Mouse (Mus musculus) midbrain, embryonic 12.5 days (tissue): Measurements from ENCODE around the gene Gata2. TPM values are rescaled to one million over a fixed set of nuclear protein-coding genes. Genes with fewer than 3 reads are reported as not detected.
A peak's percentile ranks its signal among the peaks of the same experiment; 100 is the strongest.

Experiments
- ATAC-seq: fragments of 200-750 bp; cut with Nextera tagmentation; 2 replicates; pipeline ENCODE4 v1.8.0; 2017; ENCODE audit warnings: low read depth, moderate TSS enrichment, moderate library complexity; ENCODE audit not compliant: low FRiP score
- H3K27ac ChIP-seq: fragments of 300-500 bp; sonication (generic); replicated peaks from 2 replicates; pipeline ENCODE4 v1.5.1; 2016; ENCODE audit warnings: mild to moderate bottlenecking
- H3K27me3 ChIP-seq: fragments of 300-500 bp; sonication (generic); 2 replicates; pipeline ENCODE4 v1.6.1; 2016; ENCODE audit warnings: mild to moderate bottlenecking
- H3K36me3 ChIP-seq: fragments of 300-500 bp; sonication (generic); 2 replicates; pipeline ENCODE4 v1.6.1; 2016
- H3K4me1 ChIP-seq: fragments of 300-500 bp; sonication (generic); 2 replicates; pipeline ENCODE4 v1.6.1; 2016
- H3K4me2 ChIP-seq: fragments of 300-500 bp; sonication (generic); replicated peaks from 2 replicates; pipeline ENCODE4 v1.6.1; 2016; ENCODE audit warnings: mild to moderate bottlenecking, moderate library complexity
- H3K4me3 ChIP-seq: fragments of 300-500 bp; sonication (generic); 2 replicates; pipeline ENCODE4 v1.5.1; 2016; ENCODE audit warnings: mild to moderate bottlenecking
- H3K9ac ChIP-seq: fragments of 300-500 bp; sonication (generic); replicated peaks from 2 replicates; pipeline ENCODE4 v1.6.1; 2016; ENCODE audit warnings: mild to moderate bottlenecking, moderate library complexity
- H3K9me3 ChIP-seq: fragments of 300-500 bp; sonication (generic); 2 replicates; pipeline ENCODE4 v1.6.1; 2016; ENCODE audit warnings: mild to moderate bottlenecking
- WGBS: fragments of 180-500 bp; shearing (Covaris S2); methylation state at CpG from one replicate; pipeline ENCODE4 v1.1.7; 2016; 5-methylcytosine and 5-hydroxymethylcytosine counted together
- polyA plus RNA-seq: library from polyadenylated mRNA; unstranded; fragments of >200 nt; fragmentation: Nextera tagmentation; extraction: Ambion mirVana; gene quantifications from 2 replicates; pipeline ENCODE4 v1.2.1, GENCODE M21; 2016

The Gata2 gene
- polyA plus RNA-seq, 1 experiment from 2014 or later = 45.5 TPM

- ATAC-seq = no peak
- peaks cover 6% of the 10 kb centered on the region for H3K4me1 ChIP-seq
- H3K4me2 ChIP-seq = no peak overlapping the region
- H3K9me3 ChIP-seq = no peaks in the 10 kb centered on the region
- no peaks in the 10 kb centered on the region for H3K36me3 ChIP-seq
- H3K4me3 ChIP-seq = no peak overlapping the region
- H3K27me3 ChIP-seq = peaks cover 40% of the 10 kb centered on the region
- WGBS = 78% methylated on average over 4 of the region's 4 CpGs
- no peak overlapping the region for H3K9ac ChIP-seq
- no peak overlapping the region for H3K27ac ChIP-seq
Measured at GRCm38 (mm10) chr6:88184671-88185070, 9.0 kb upstream of the Gata2 start.

GRCm38 (mm10) chr6:88188148-88188547 is 5.5 kb upstream of the Gata2 start:
- Histone ChIP-seq H3K27ac (no peak overlapping the region), H3K4me1 (peaks cover 21% of the 10 kb centered on the region), H3K9me3 (no peaks in the 10 kb centered on the region), H3K9ac (no peak overlapping the region), H3K4me2 (no peak overlapping the region; the same call in 1 of the 2 replicates), H3K36me3 (no peaks in the 10 kb centered on the region), H3K27me3 (peaks cover 75% of the 10 kb centered on the region), H3K4me3 (no peak overlapping the region)
- 80% methylated on average over 6 of the region's 6 CpGs for whole genome bisulfite sequencing
- ATAC-seq = no peak

GRCm38 (mm10) chr6:88189312-88190042 is 4.2 kb upstream of the Gata2 start:
- Histone ChIP-seq H3K9ac (peak overlapping the region; percentile 34; the same call in 1 of the 2 replicates), H3K4me2 (peak overlapping the region; percentile 63), H3K27ac (peak overlapping the region; percentile 73), H3K36me3 (no peaks in the 10 kb centered on the region), H3K9me3 (no peaks in the 10 kb centered on the region), H3K4me3 (peak overlapping the region; percentile 40), H3K27me3 (peaks cover 88% of the 10 kb centered on the region), H3K4me1 (peaks cover 32% of the 10 kb centered on the region)
- peak; percentile 88 for ATAC-seq
- under 1% methylated on average over 56 of the region's 56 CpGs for WGBS

- peaks cover 32% of the 10 kb centered on the region for H3K4me1 ChIP-seq
- H3K9me3 ChIP-seq = no peaks in the 10 kb centered on the region
- no peaks in the 10 kb centered on the region for H3K36me3 ChIP-seq
- no peak; the same call in 1 of the 2 replicates for ATAC-seq
- peak overlapping the region; percentile 40 for H3K4me3 ChIP-seq
- peaks cover 93% of the 10 kb centered on the region for H3K27me3 ChIP-seq
- under 1% methylated on average over 13 of the region's 13 CpGs for WGBS
- no peak overlapping the region; the same call in 1 of the 2 replicates for H3K9ac ChIP-seq
- peak overlapping the region; percentile 73 for H3K27ac ChIP-seq
- peak overlapping the region; percentile 63 for H3K4me2 ChIP-seq
Measured at GRCm38 (mm10) chr6:88190043-88190309, 3.7 kb upstream of the Gata2 start.

- H3K27me3 ChIP-seq = peaks cover 98% of the 10 kb centered on the region
- no peak overlapping the region for H3K9ac ChIP-seq
- no peaks in the 10 kb centered on the region for H3K9me3 ChIP-seq
- peak; percentile 6; the same call in 1 of the 2 replicates for ATAC-seq
- H3K4me3 ChIP-seq = peak overlapping the region; percentile 40
- peak overlapping the region; percentile 73 for H3K27ac ChIP-seq
- H3K4me2 ChIP-seq = peak overlapping the region; percentile 63
- peaks cover 32% of the 10 kb centered on the region for H3K4me1 ChIP-seq
- no peaks in the 10 kb centered on the region for H3K36me3 ChIP-seq
- WGBS = 2% methylated on average over 49 of the region's 49 CpGs
Measured at GRCm38 (mm10) chr6:88190310-88191023, 3.2 kb upstream of the Gata2 start.

GRCm38 (mm10) chr6:88191024-88191365 is 2.7 kb upstream of the Gata2 start:
- no peak overlapping the region for H3K9ac ChIP-seq
- H3K27ac ChIP-seq = peak overlapping the region; percentile 73
- H3K4me1 ChIP-seq = peaks cover 32% of the 10 kb centered on the region
- ATAC-seq = no peak
- no peaks in the 10 kb centered on the region for H3K9me3 ChIP-seq
- H3K4me2 ChIP-seq = peak overlapping the region; percentile 63; the same call in 1 of the 2 replicates
- H3K36me3 ChIP-seq = no peaks in the 10 kb centered on the region
- WGBS = 6% methylated on average over 6 of the region's 6 CpGs
- H3K4me3 ChIP-seq = no peak overlapping the region
- H3K27me3 ChIP-seq = peaks cover 99% of the 10 kb centered on the region

GRCm38 (mm10) chr6:88191411-88192070 is 2.1 kb upstream of the Gata2 start:
- ATAC-seq = no peak
- no peak overlapping the region for H3K4me2 ChIP-seq
- peak overlapping the region; percentile 73 for H3K27ac ChIP-seq
- H3K9ac ChIP-seq = no peak overlapping the region
- peaks cover 100% of the 10 kb centered on the region for H3K27me3 ChIP-seq
- no peak overlapping the region for H3K4me3 ChIP-seq
- H3K4me1 ChIP-seq = peaks cover 34% of the 10 kb centered on the region
- 7% methylated on average over 4 of the region's 4 CpGs for WGBS
- H3K36me3 ChIP-seq = no peaks in the 10 kb centered on the region
- H3K9me3 ChIP-seq = no peaks in the 10 kb centered on the region

- no peak overlapping the region for H3K4me2 ChIP-seq
Measured at GRCm38 (mm10) chr6:88192756-88193155, 935 bp upstream of the Gata2 start.

GRCm38 (mm10) chr6:88194053-88194977 is 624 bp downstream of the Gata2 start:
- under 1% methylated on average over 58 of the region's 58 CpGs for WGBS
- Histone ChIP-seq H3K4me1 (peaks cover 54% of the 10 kb centered on the region), H3K27me3 (peaks cover 100% of the 10 kb centered on the region), H3K4me3 (peak overlapping the region; percentile 47), H3K36me3 (no peaks in the 10 kb centered on the region), H3K9ac (peak overlapping the region; percentile 53), H3K9me3 (no peaks in the 10 kb centered on the region), H3K27ac (peak overlapping the region; percentile 85), H3K4me2 (peak overlapping the region; percentile 55)
- no peak for ATAC-seq

More at GRCm38 (mm10) chr6:88192756-88193155, 935 bp upstream of the Gata2 start:
- 8% methylated on average over 8 of the region's 8 CpGs for WGBS
- peaks cover 46% of the 10 kb centered on the region for H3K4me1 ChIP-seq
- ATAC-seq = no peak
- H3K36me3 ChIP-seq = no peaks in the 10 kb centered on the region
- H3K4me3 ChIP-seq = no peak overlapping the region
- no peaks in the 10 kb centered on the region for H3K9me3 ChIP-seq
- H3K9ac ChIP-seq = no peak overlapping the region
- peaks cover 100% of the 10 kb centered on the region for H3K27me3 ChIP-seq
- peak overlapping the region; percentile 85; the same call in 1 of the 2 replicates for H3K27ac ChIP-seq

- H3K27ac ChIP-seq = peak overlapping the region; percentile 85
- H3K4me1 ChIP-seq = peaks cover 55% of the 10 kb centered on the region
- H3K4me3 ChIP-seq = peak overlapping the region; percentile 47
Measured at GRCm38 (mm10) chr6:88194978-88195325, 1.3 kb downstream of the Gata2 start.

GRCm38 (mm10) chr6:88196054-88196732 is 2.5 kb downstream of the Gata2 start:
- Histone ChIP-seq H3K9ac (peak overlapping the region; percentile 54), H3K4me3 (peak overlapping the region; percentile 47), H3K9me3 (no peaks in the 10 kb centered on the region), H3K27me3 (peaks cover 100% of the 10 kb centered on the region), H3K4me1 (peaks cover 47% of the 10 kb centered on the region), H3K27ac (peak overlapping the region; percentile 85), H3K36me3 (no peaks in the 10 kb centered on the region), H3K4me2 (peak overlapping the region; percentile 55)
- 1% methylated on average over 33 of the region's 33 CpGs for WGBS
- ATAC-seq = no peak

More at GRCm38 (mm10) chr6:88194978-88195325, 1.3 kb downstream of the Gata2 start:
- Histone ChIP-seq H3K9me3 (no peaks in the 10 kb centered on the region), H3K4me2 (peak overlapping the region; percentile 55), H3K36me3 (no peaks in the 10 kb centered on the region), H3K27me3 (peaks cover 100% of the 10 kb centered on the region), H3K9ac (peak overlapping the region; percentile 53; the same call in 1 of the 2 replicates)
- no peak for ATAC-seq
- WGBS = 2% methylated on average over 7 of the region's 7 CpGs
